Mouse (Mus musculus) cerebellum, adult 2 months (tissue): ENCODE results near the gene Bnip3. TPM values are rescaled to one million over a fixed set of nuclear protein-coding genes. Genes with fewer than 3 reads are reported as not detected.

Source experiments
- DNase-seq, 2 experiments: peaks; one replicate each; pipeline ENCODE4 v3.0.0; 2021
- H3K27ac ChIP-seq: fragments of 200-500 bp; 2 replicates; pipeline ENCODE4 v1.5.1; 2012; ENCODE audit warnings: low read length, control low read depth, inconsistent platforms; ENCODE audit not compliant: insufficient read depth
- H3K27me3 ChIP-seq: fragments of 200-500 bp; 2 replicates; pipeline ENCODE4 v1.6.1; 2012; ENCODE audit warnings: inconsistent platforms, mild to moderate bottlenecking, low read length, moderate library complexity; ENCODE audit not compliant: control insufficient read depth, insufficient read depth
- H3K4me1 ChIP-seq: fragments of 200-500 bp; 2 replicates; pipeline ENCODE4 v1.6.1; 2011; ENCODE audit warnings: low read length; ENCODE audit not compliant: control insufficient read depth, insufficient read depth
- H3K4me3 ChIP-seq: fragments of 200-500 bp; replicated peaks from 2 replicates; pipeline ENCODE3; 2011; ENCODE audit warnings: mild to moderate bottlenecking, low read depth, low read length, control low read depth; ENCODE audit not compliant: insufficient read depth
- CTCF ChIP-seq: fragments of 200-500 bp; IDR thresholded peaks from 2 replicates; pipeline ENCODE4 v1.5.1; 2011; ENCODE audit warnings: low read depth, mild to moderate bottlenecking, control low read depth, low read length, moderate library complexity, borderline replicate concordance; ENCODE audit not compliant: insufficient read depth
- POLR2A ChIP-seq: fragments of 200-500 bp; IDR thresholded peaks from 2 replicates; pipeline ENCODE4 v1.6.1; 2011; ENCODE audit warnings: low read length, control low read depth, borderline replicate concordance; ENCODE audit not compliant: insufficient read depth
- WGBS: fragments of 180-500 bp; shearing (Covaris S2); methylation state at CpG from one replicate; pipeline ENCODE4 v1.1.7; 2018; 5-methylcytosine and 5-hydroxymethylcytosine counted together
- polyA plus RNA-seq: library from polyadenylated mRNA; depleted of rRNA; stranded (reverse); fragments of >200 nt; gene quantifications from 2 replicates; pipeline ENCODE4 v1.2.3, GENCODE M21; 2012

Bnip3 gene
- polyA plus RNA-seq, 1 experiment: 101 TPM

- Histone ChIP-seq H3K4me1 (peaks cover 7% of the 10 kb centered on the region), H3K27ac (no peak overlapping the region; the same call in 1 of the 2 replicates), H3K27me3 (no peaks in the 10 kb centered on the region), H3K4me3 (no peak overlapping the region)
- DNase-seq: no peak
- 95% methylated on average over 1 of the region's 1 CpGs for WGBS
- TF ChIP-seq POLR2A: no peak
These were observed 44.5 kb downstream of the Bnip3 start for GRCm38 (mm10) chr7:138864776-138865175.

- Histone ChIP-seq H3K4me1 (peaks cover 7% of the 10 kb centered on the region), H3K4me3 (no peak overlapping the region), H3K27ac (peak overlapping the region; percentile 41), H3K27me3 (no peaks in the 10 kb centered on the region)
- TF ChIP-seq CTCF: no peak
- TF ChIP-seq POLR2A: no peak
- 55% methylated on average over 3 of the region's 3 CpGs for WGBS
- peak in 1 of 2 experiments; percentile 51 for DNase-seq
These were observed 45.3 kb downstream of the Bnip3 start for GRCm38 (mm10) chr7:138863950-138864572.

GRCm38 (mm10) chr7:138856670-138857069 lies 52.6 kb downstream of the Bnip3 start:
- TF ChIP-seq POLR2A (no peak), CTCF (no peak)
- Histone ChIP-seq H3K27ac (no peak overlapping the region), H3K27me3 (no peaks in the 10 kb centered on the region), H3K4me3 (no peak overlapping the region), H3K4me1 (peaks cover 14% of the 10 kb centered on the region)
- peak in 1 of 2 experiments; percentile 63 for DNase-seq
- 42% methylated on average over 2 of the region's 2 CpGs for WGBS

GRCm38 (mm10) chr7:138854201-138854600 lies 55.1 kb downstream of the Bnip3 start:
- WGBS: 98% methylated on average over 2 of the region's 2 CpGs
- H3K4me1 ChIP-seq: peaks cover 18% of the 10 kb centered on the region
- TF ChIP-seq CTCF (no peak), POLR2A (no peak)
- no peak overlapping the region for H3K4me3 ChIP-seq
- DNase-seq: no peak
- no peak overlapping the region for H3K27ac ChIP-seq
- H3K27me3 ChIP-seq: no peaks in the 10 kb centered on the region

- no peak for DNase-seq
- 96% methylated on average over 4 of the region's 4 CpGs for WGBS
- Histone ChIP-seq H3K27ac (no peak overlapping the region; the same call in 1 of the 2 replicates), H3K27me3 (no peaks in the 10 kb centered on the region), H3K4me1 (peaks cover 18% of the 10 kb centered on the region), H3K4me3 (no peak overlapping the region)
- TF ChIP-seq CTCF (no peak), POLR2A (no peak)
These were observed 55.8 kb downstream of the Bnip3 start for GRCm38 (mm10) chr7:138853417-138854031.

GRCm38 (mm10) chr7:138850083-138850482 lies 59.2 kb downstream of the Bnip3 start:
- no peak for TF ChIP-seq CTCF
- TF ChIP-seq POLR2A: no peak
- Histone ChIP-seq H3K4me3 (no peak overlapping the region), H3K27me3 (no peaks in the 10 kb centered on the region), H3K27ac (no peak overlapping the region), H3K4me1 (peaks cover 7% of the 10 kb centered on the region; the same call in 1 of the 2 replicates)
- DNase-seq: no peak

GRCm38 (mm10) chr7:138848028-138848920 lies 61.0 kb downstream of the Bnip3 start:
- no peak for DNase-seq
- peaks cover 18% of the 10 kb centered on the region for H3K4me1 ChIP-seq
- no peak overlapping the region for H3K4me3 ChIP-seq
- WGBS: 70% methylated on average over 7 of the region's 7 CpGs
- H3K27me3 ChIP-seq: no peaks in the 10 kb centered on the region
- no peak for TF ChIP-seq POLR2A
- TF ChIP-seq CTCF: no peak
- H3K27ac ChIP-seq: no peak overlapping the region

- no peak overlapping the region for H3K27ac ChIP-seq
- H3K27me3 ChIP-seq: no peaks in the 10 kb centered on the region
- no peak for DNase-seq
- no peak for TF ChIP-seq CTCF
- no peak for TF ChIP-seq POLR2A
- peaks cover 21% of the 10 kb centered on the region for H3K4me1 ChIP-seq
- WGBS: 16% methylated on average over 13 of the region's 13 CpGs
- peak overlapping the region; percentile 82 for H3K4me3 ChIP-seq
These were observed 61.8 kb downstream of the Bnip3 start for GRCm38 (mm10) chr7:138847316-138848027.
